Mouse (Mus musculus): Measurements from ENCODE around the gene Lrrfip1.

The Lrrfip1 gene

GRCm38 (mm10) chr1:90998268-90998890 is at the start of gene Lrrfip1:
TSS of gene Lrrfip1 (plus strand) at chr1:90998737.
- DNase-seq = peak; percentile 26

GRCm38 (mm10) chr1:90949309-90949708 is 49.2 kb upstream of the Lrrfip1 start:
- no peak for DNase-seq

GRCm38 (mm10) chr1:90951670-90952069 is 46.9 kb upstream of the Lrrfip1 start:
- DNase-seq = peak; percentile 58

GRCm38 (mm10) chr1:90952808-90953207 is 45.7 kb upstream of the Lrrfip1 start, which contains the start of gene Prlh:
TSS of gene Prlh (plus strand) at chr1:90953108.
- no peak for DNase-seq

- no peak for DNase-seq
These were observed 44.8 kb upstream of the Lrrfip1 start for GRCm38 (mm10) chr1:90953688-90954087.

GRCm38 (mm10) chr1:90956245-90957096 is 42.1 kb upstream of the Lrrfip1 start:
- peak; percentile 60 for DNase-seq

GRCm38 (mm10) chr1:90962526-90962925 is 36.0 kb upstream of the Lrrfip1 start:
- DNase-seq = no peak

GRCm38 (mm10) chr1:90962994-90963393 is 35.5 kb upstream of the Lrrfip1 start:
- DNase-seq = no peak

- DNase-seq = no peak
These were observed 31.0 kb upstream of the Lrrfip1 start for GRCm38 (mm10) chr1:90967583-90967982.

GRCm38 (mm10) chr1:90968649-90969048 is 29.9 kb upstream of the Lrrfip1 start:
- no peak for DNase-seq

- peak; percentile 15 for DNase-seq
These were observed 29.2 kb upstream of the Lrrfip1 start, which contains the start of gene Rab17 for GRCm38 (mm10) chr1:90969347-90969784. TSS of gene Rab17 (minus strand) at chr1:90969661.

GRCm38 (mm10) chr1:90969881-90970390 is 28.6 kb upstream of the Lrrfip1 start:
- DNase-seq = no peak

GRCm38 (mm10) chr1:90972911-90973573 is 25.5 kb upstream of the Lrrfip1 start:
- peak; percentile 85 for DNase-seq

- DNase-seq = no peak
These were observed 25.0 kb upstream of the Lrrfip1 start for GRCm38 (mm10) chr1:90973574-90973911.

- peak; percentile 41 for DNase-seq
These were observed 23.5 kb upstream of the Lrrfip1 start for GRCm38 (mm10) chr1:90974906-90975649.

- no peak for DNase-seq
These were observed 22.6 kb upstream of the Lrrfip1 start for GRCm38 (mm10) chr1:90975960-90976359.

GRCm38 (mm10) chr1:90980638-90981330 is 17.8 kb upstream of the Lrrfip1 start:
- DNase-seq = no peak

GRCm38 (mm10) chr1:90981346-90981745 is 17.2 kb upstream of the Lrrfip1 start:
- DNase-seq = no peak

GRCm38 (mm10) chr1:90995916-90996315 is 2.6 kb upstream of the Lrrfip1 start:
- no peak for DNase-seq

GRCm38 (mm10) chr1:90997136-90997535 is 1.4 kb upstream of the Lrrfip1 start:
- no peak for DNase-seq

GRCm38 (mm10) chr1:90997641-90998040 is 896 bp upstream of the Lrrfip1 start:
- DNase-seq = peak; percentile 0

All from liver (tissue).